Mouse (Mus musculus) hindbrain, embryonic 16.5 days (tissue): ENCODE measurements at regions not wholly inside any gene's neighbourhood (a gene's known extent, or its start where the extent isn't known, plus 50 kb on each side); places are given as distances from the start of the nearest gene placed in this dataset.
"Not testable (repeated sequence)": the region's sequence is repeated elsewhere in the genome, so short reads cannot be mapped to it uniquely, and the experiment has no call there.

Experiments
- ATAC-seq: fragments of 200-750 bp; cut with Nextera tagmentation; 2 replicates; pipeline ENCODE4 v1.8.0; 2017; ENCODE audit warnings: moderate TSS enrichment, moderate library complexity
- H3K27ac ChIP-seq: fragments of 300-500 bp; sonication (generic); 2 replicates; pipeline ENCODE4 v1.5.1; 2014; ENCODE audit warnings: low read depth, mild to moderate bottlenecking, control low read depth, low read length, moderate library complexity
- H3K27me3 ChIP-seq: fragments of 300-500 bp; sonication (generic); replicated peaks from 2 replicates; pipeline ENCODE4 v1.6.1; 2014; ENCODE audit warnings: low read length; ENCODE audit not compliant: control insufficient read depth, insufficient read depth
- H3K36me3 ChIP-seq: fragments of 300-500 bp; sonication (generic); 2 replicates; pipeline ENCODE4 v1.6.1; 2014; ENCODE audit warnings: mild to moderate bottlenecking, low read length, moderate library complexity, mixed read lengths; ENCODE audit not compliant: control insufficient read depth, insufficient read depth
- H3K4me1 ChIP-seq: fragments of 300-500 bp; sonication (generic); 2 replicates; pipeline ENCODE4 v1.6.1; 2014; ENCODE audit warnings: low read depth, low read length; ENCODE audit not compliant: control insufficient read depth, insufficient read depth
- H3K4me2 ChIP-seq: fragments of 300-500 bp; sonication (generic); 2 replicates; pipeline ENCODE4 v1.6.1; 2014; ENCODE audit warnings: mild to moderate bottlenecking, low read length, control low read depth, moderate library complexity
- H3K4me3 ChIP-seq: fragments of 300-500 bp; sonication (generic); 2 replicates; pipeline ENCODE4 v1.5.1; 2014; ENCODE audit warnings: mild to moderate bottlenecking, low read length, control low read depth, moderate library complexity
- H3K9ac ChIP-seq: fragments of 300-500 bp; sonication (generic); 2 replicates; pipeline ENCODE4 v1.6.1; 2014; ENCODE audit warnings: low read depth, mild to moderate bottlenecking, control low read depth, low read length, moderate library complexity
- H3K9me3 ChIP-seq: fragments of 300-500 bp; sonication (generic); 2 replicates; pipeline ENCODE4 v1.6.1; 2014; ENCODE audit warnings: mild to moderate bottlenecking, low read length, moderate library complexity; ENCODE audit not compliant: control insufficient read depth
- WGBS: fragments of 180-500 bp; shearing (Covaris S2); extraction: QIAGEN DNeasy Blood & Tissue Kit; methylation state at CpG from one replicate; pipeline ENCODE4 v1.1.7; 2014; 5-methylcytosine and 5-hydroxymethylcytosine counted together

- no peak for ATAC-seq
- no peak overlapping the region for H3K4me3 ChIP-seq
Measured at GRCm38 (mm10) chr4:122025866-122026265, 404.0 kb upstream of the Gm12887 start.

GRCm38 (mm10) chr4:122022854-122023253, 401.0 kb upstream of the Gm12887 start:
- Histone ChIP-seq H3K27ac (no peak overlapping the region), H3K4me3 (no peak overlapping the region), H3K27me3 (no peaks in the 10 kb centered on the region), H3K9ac (no peak overlapping the region), H3K4me2 (no peak overlapping the region), H3K36me3 (no peaks in the 10 kb centered on the region), H3K4me1 (no peaks in the 10 kb centered on the region), H3K9me3 (peaks cover 62% of the 10 kb centered on the region)
- no peak for ATAC-seq
- 90% methylated on average over 15 of the region's 15 CpGs for WGBS

More at GRCm38 (mm10) chr4:122025866-122026265, 404.0 kb upstream of the Gm12887 start:
- 93% methylated on average over 1 of the region's 1 CpGs for WGBS
- no peak overlapping the region for H3K27ac ChIP-seq
- H3K36me3 ChIP-seq: no peaks in the 10 kb centered on the region
- H3K9ac ChIP-seq: no peak overlapping the region
- H3K9me3 ChIP-seq: peaks cover 62% of the 10 kb centered on the region
- no peaks in the 10 kb centered on the region for H3K27me3 ChIP-seq
- no peaks in the 10 kb centered on the region for H3K4me1 ChIP-seq
- H3K4me2 ChIP-seq: no peak overlapping the region

GRCm38 (mm10) chr4:122008938-122009459, 387.1 kb upstream of the Gm12887 start:
- H3K4me2 ChIP-seq, H3K27ac ChIP-seq, H3K4me1 ChIP-seq, H3K9ac ChIP-seq, H3K4me3 ChIP-seq, H3K36me3 ChIP-seq, ATAC-seq, H3K27me3 ChIP-seq: not testable (repeated sequence)
- WGBS: 95% methylated on average over 24 of the region's 26 CpGs
- H3K9me3 ChIP-seq: peaks cover 54% of the 10 kb centered on the region

GRCm38 (mm10) chr4:122008168-122008839, 386.4 kb upstream of the Gm12887 start:
- WGBS: 93% methylated on average over 39 of the region's 39 CpGs
- Histone ChIP-seq H3K9me3 (peaks cover 55% of the 10 kb centered on the region), H3K4me3 (no peak overlapping the region), H3K27me3 (no peaks in the 10 kb centered on the region), H3K9ac (no peak overlapping the region), H3K4me1 (no peaks in the 10 kb centered on the region), H3K4me2 (no peak overlapping the region), H3K27ac (no peak overlapping the region), H3K36me3 (no peaks in the 10 kb centered on the region)
- ATAC-seq: no peak

- Histone ChIP-seq H3K9me3 (peaks cover 46% of the 10 kb centered on the region), H3K27ac (no peak overlapping the region), H3K4me1 (no peaks in the 10 kb centered on the region), H3K4me3 (no peak overlapping the region), H3K9ac (no peak overlapping the region), H3K27me3 (no peaks in the 10 kb centered on the region), H3K36me3 (no peaks in the 10 kb centered on the region), H3K4me2 (no peak overlapping the region)
- WGBS: 69% methylated on average over 2 of the region's 2 CpGs
- ATAC-seq: no peak
Measured at GRCm38 (mm10) chr4:121986741-121987140, 364.8 kb upstream of the Gm12887 start.

GRCm38 (mm10) chr4:121985371-121985770, 363.5 kb upstream of the Gm12887 start:
- no peaks in the 10 kb centered on the region for H3K4me1 ChIP-seq
- H3K27ac ChIP-seq: no peak overlapping the region
- H3K9me3 ChIP-seq: peaks cover 46% of the 10 kb centered on the region
- WGBS: 88% methylated on average over 1 of the region's 1 CpGs
- no peak overlapping the region for H3K4me3 ChIP-seq
- no peaks in the 10 kb centered on the region for H3K36me3 ChIP-seq
- no peak overlapping the region for H3K9ac ChIP-seq
- no peak overlapping the region for H3K4me2 ChIP-seq
- no peak for ATAC-seq
- H3K27me3 ChIP-seq: no peaks in the 10 kb centered on the region

GRCm38 (mm10) chr4:121975831-121976230, 353.9 kb upstream of the Gm12887 start:
- Histone ChIP-seq H3K27ac (no peak overlapping the region), H3K4me2 (no peak overlapping the region), H3K4me3 (no peak overlapping the region), H3K4me1 (no peaks in the 10 kb centered on the region), H3K9ac (no peak overlapping the region), H3K36me3 (no peaks in the 10 kb centered on the region), H3K27me3 (no peaks in the 10 kb centered on the region), H3K9me3 (peaks cover 20% of the 10 kb centered on the region)
- WGBS: 91% methylated on average over 3 of the region's 3 CpGs
- no peak for ATAC-seq
